Mouse (Mus musculus) frontal cortex, adult 2 months (tissue): ENCODE measurements around the gene Emc7. TPM values are rescaled to one million over a fixed set of nuclear protein-coding genes. Genes with fewer than 3 reads are reported as not detected.
"Not testable (repeated sequence)": the region's sequence is repeated elsewhere in the genome, so short reads cannot be mapped to it uniquely, and the experiment has no call there.

Experiments used
- DNase-seq, 2 experiments: peaks; one replicate each; pipeline ENCODE4 v3.0.0; 2022; ENCODE audit warnings: low spot score in 1 of 2; ENCODE audit errors: extremely low spot score in 1 of 2
- polyA plus RNA-seq: library from polyadenylated mRNA; depleted of rRNA; stranded (reverse); fragments of >200 nt; gene quantifications from 2 replicates; pipeline ENCODE4 v1.2.3, GENCODE M21; 2012; rRNA removed

Gene Emc7
- polyA plus RNA-seq: 29.4 and 32.1 TPM in 2 replicates

- DNase-seq: peak; percentile 91 to 98
Measured at GRCm38 (mm10) chr2:112454862-112455564, at the start of gene Emc7. Gene Emc7, plus strand, starts transcription at chr2:112454997.

DNA sequence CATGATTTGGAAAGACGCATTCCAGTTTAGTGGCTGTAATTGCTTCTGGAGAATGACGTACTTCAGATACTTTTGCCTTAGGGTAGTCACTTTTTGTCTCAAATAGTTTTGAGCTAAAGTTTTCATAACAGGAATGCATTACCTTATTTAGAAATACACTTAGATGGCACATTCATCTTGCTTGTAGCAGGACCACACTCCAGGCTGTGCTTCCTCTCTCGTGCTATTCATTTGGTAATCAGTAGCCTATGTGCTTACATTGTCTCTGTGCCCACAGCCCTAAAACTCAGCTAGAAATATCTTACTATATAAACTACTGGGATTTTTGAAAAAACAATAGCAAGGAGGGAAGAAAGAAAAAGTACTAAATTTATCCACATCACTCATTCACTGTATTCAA is 47.8 kb upstream of the Emc7 start:
- no peak for DNase-seq

DNA sequence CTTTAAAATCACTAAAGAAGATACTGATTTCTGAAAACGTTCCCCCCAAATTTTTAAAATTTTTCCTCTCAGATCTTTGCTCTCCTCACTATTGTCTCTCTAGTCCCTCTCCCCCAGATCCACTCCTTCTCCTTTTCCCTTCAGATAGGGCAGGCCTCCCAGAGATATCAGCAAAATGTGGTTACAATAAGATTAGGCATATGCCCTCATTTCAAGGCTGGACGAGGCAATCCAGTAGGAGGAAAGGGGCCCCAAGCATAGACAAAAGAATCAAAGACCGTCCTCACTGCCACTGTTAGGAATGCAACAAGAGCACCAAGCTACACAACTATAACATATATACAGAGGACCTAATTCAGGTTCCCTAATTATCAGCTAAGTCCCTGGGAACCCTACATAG is 29.5 kb upstream of the Emc7 start:
- no peak for DNase-seq

- DNase-seq: not testable (repeated sequence)
Measured at GRCm38 (mm10) chr2:112428534-112428933, 26.3 kb upstream of the Emc7 start.

GRCm38 (mm10) chr2:112429665-112430064 is 25.1 kb upstream of the Emc7 start:
- no peak for DNase-seq

GRCm38 (mm10) chr2:112430403-112430802 is 24.4 kb upstream of the Emc7 start:
- DNase-seq: no peak

DNA sequence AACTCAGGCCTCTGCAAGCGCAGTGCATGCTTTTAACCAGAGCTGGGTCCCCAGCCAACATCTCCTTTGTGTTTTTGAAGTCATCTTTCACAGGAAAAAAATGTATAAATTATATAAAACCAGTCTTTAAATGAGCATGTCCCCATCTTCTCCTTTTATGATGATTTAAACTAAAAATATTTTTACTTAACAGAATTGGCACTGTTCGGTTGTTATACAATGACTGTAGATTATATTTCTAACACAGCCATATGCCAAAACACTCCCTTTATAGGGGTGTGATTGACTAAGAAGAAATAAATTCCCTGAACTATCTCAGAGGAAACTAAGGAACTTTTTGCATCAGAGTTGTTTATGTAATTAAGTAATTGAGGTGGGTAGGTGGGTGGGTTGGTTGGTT is 22.3 kb upstream of the Emc7 start:
- DNase-seq: peak in 1 of 2 experiments; percentile 40

GRCm38 (mm10) chr2:112433359-112433758 is 21.4 kb upstream of the Emc7 start:
- no peak for DNase-seq

DNA sequence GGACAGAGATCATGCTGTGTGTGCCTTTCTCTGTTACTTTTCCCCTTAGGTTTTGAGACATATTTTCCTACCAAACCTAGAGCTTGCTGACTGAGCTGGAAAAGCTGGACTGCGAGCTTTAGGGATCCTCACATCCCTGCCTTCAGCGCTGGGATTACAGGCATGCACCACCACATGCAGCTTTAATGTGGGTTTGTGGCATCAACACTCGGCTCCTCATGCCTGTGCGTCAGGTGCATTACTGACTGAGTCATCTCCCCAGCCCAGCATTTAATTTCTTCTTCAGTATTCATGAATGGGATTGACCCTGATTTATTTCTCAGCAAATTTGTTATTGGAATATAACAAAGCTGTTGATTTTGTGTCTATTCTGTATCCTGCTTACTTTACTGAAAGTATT is 18.5 kb upstream of the Emc7 start:
- no peak for DNase-seq

GRCm38 (mm10) chr2:112437589-112437988 is 17.2 kb upstream of the Emc7 start:
- no peak for DNase-seq

- peak; percentile 37 to 65 for DNase-seq
Measured at GRCm38 (mm10) chr2:112443491-112443890, 11.3 kb upstream of the Emc7 start.

DNA sequence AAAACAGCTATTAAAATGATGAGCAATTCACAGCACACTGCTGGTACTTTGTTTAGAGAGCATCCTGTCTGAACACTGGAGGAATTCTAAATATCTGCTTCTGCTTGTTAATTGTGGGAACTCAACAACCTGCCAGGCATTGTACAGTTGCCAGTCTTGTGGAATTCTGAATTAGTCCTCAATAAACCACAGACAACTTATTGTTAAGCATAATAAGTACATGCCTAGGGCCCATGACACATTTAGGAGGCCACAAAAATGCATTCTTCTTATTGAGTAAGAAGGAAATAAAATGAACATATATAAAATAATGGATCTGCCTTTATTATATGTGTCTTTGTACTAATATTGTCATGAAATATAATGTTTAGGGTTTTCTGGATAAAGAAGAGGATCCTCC is 9.3 kb upstream of the Emc7 start:
- no peak for DNase-seq

DNA sequence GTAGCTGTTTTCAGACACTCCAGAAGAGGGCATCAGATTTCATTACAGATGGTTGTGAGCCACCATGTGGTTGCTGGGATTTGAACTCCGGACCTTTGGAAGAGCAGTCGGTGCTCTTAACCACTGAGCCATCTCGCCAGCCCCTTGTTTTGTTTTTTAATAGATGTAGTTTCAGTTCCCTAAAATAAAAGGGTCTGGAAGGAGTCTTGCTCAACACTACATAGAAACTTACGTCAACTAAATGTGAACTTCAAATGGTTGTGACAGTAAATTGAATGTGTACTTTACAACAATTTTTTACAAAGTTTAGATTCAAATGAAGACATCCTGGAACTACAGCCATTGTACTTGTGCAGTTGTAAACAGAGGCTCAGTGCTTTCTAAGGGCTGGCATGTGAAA is 6.8 kb upstream of the Emc7 start:
- DNase-seq: not testable (repeated sequence)

- no peak for DNase-seq
Measured at GRCm38 (mm10) chr2:112448510-112449059, 6.2 kb upstream of the Emc7 start.

- no peak for DNase-seq
Measured at GRCm38 (mm10) chr2:112449597-112450296, 5.0 kb upstream of the Emc7 start.

GRCm38 (mm10) chr2:112452513-112452912 is 2.3 kb upstream of the Emc7 start:
- DNase-seq: not testable (repeated sequence)

- no peak for DNase-seq
Measured at GRCm38 (mm10) chr2:112454125-112454861, 504 bp upstream of the Emc7 start.

DNA sequence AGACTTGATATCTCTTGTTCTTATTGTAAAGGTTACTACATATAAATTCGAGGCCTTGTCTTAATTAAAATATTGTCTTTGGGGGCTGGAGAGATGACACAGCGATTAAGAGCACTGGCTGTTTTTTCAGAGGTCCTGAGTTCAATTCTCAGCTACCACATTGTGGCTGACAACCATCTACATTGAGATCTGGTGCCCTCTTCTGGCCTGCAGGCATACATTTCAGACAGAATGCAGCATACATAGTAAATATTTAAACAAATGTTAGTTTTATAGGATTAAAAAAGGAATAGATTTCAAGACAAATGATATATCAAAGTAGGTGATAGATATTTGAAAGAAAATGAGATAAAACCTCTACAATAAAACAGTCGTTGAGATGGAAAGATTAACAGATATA is 5.8 kb downstream of the Emc7 start:
- no peak for DNase-seq

- no peak for DNase-seq
Measured at GRCm38 (mm10) chr2:112469542-112469941, 14.7 kb downstream of the Emc7 start.

- no peak for DNase-seq
Measured at GRCm38 (mm10) chr2:112470961-112471381, 16.2 kb downstream of the Emc7 start.

- no peak for DNase-seq
Measured at GRCm38 (mm10) chr2:112472076-112472475, 17.3 kb downstream of the Emc7 start.
